Comparison of ENCODE assay signal across 28 mouse cellular contexts in the genomic region with DNA sequence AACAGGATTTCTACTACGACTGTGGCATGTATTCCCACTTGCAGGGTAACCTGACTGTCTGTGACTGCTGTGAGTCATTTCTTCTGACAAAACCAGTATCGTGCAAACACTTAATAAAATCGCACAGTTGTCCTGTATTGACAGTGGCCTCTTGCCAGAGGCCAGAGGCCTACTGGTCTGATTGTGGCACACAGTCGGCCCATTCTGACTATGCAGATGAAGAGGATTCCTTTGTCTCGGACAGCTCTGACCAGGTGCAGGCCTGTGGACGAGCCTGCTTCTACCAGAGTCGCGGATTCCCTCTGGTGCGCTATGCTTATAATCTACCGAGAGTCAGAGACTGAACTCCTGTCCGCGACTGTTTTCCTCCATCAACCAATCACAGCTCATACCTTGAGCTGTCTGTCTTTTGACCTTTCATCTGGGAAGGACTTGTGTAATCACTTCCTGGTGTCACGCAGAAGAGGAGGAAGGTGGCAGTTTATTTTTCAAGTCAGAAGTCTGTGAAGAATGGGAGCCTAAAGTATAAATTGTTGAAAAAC. TPM values are rescaled to one million over a fixed set of nuclear protein-coding genes. Genes with fewer than 3 reads are reported as not detected.
DNase-seq lines count a peak whose midpoint lies in the region; ATAC-seq and TF ChIP-seq lines count a peak whose summit lies in the region.
"Had no signal": no experiment of that assay in that cellular context is flagged by ENCODE, and none has a peak within 500 bp of the region (broad histone marks: within the 10 kb centered on the region; RNA-seq: fewer than 3 reads in every experiment).

No protein-coding gene starts in this region.

- no peaks in the 10 kb centered on the region for H3K27me3 ChIP-seq in hindbrain, embryonic 13.5 days
- H3K27me3 ChIP-seq in hindbrain, embryonic 10.5 days (ENCODE audit: insufficient read depth, poor library complexity, severe bottlenecking) = no peaks in the 10 kb centered on the region
- no peaks in the 10 kb centered on the region for H3K27me3 ChIP-seq in neural tube, embryonic 13.5 days
- no peaks in the 10 kb centered on the region for H3K27me3 ChIP-seq in hindbrain, embryonic 16.5 days (replicated peaks; ENCODE audit: control insufficient read depth, insufficient read depth, low read length)
- H3K27me3 ChIP-seq: heart, embryonic 15.5 days; kidney, embryonic 15.5 days; limb, embryonic 12.5 days; liver, embryonic 12.5 days; megakaryocyte, embryonic 14.5 days; midbrain, embryonic 13.5 days had no signal

- DNase-seq in hindbrain, embryonic 10.5 days (ENCODE audit: low spot score) = no peak
- no peak for DNase-seq in neural tube, embryonic 10.5 days (ENCODE audit: extremely low spot score, low spot score)
- peak; percentile 15 for DNase-seq in ES-E14 (ENCODE audit: low read depth, low spot score)
- DNase-seq: adrenal gland, postnatal 14 days; cerebellum, adult 11-12 months; cerebellum, adult 9-11 months; gastrocnemius, postnatal 14 days; heart, postnatal 4 days; kidney, adult 11 months; liver, postnatal 0 days; lung, postnatal 36 days; right cerebral cortex, postnatal 4 days; thymus, postnatal 14 days had no signal

- peaks cover 4% of the 10 kb centered on the region; the same call in 1 of the 2 replicates for H3K4me1 ChIP-seq in hindbrain, embryonic 13.5 days (replicated peaks)
- H3K4me1 ChIP-seq in hindbrain, embryonic 10.5 days (replicated peaks) = peaks cover 6% of the 10 kb centered on the region; the same call in 1 of the 2 replicates
- peaks cover 5% of the 10 kb centered on the region for H3K4me1 ChIP-seq in neural tube, embryonic 13.5 days (replicated peaks)
- 0 out of 4 replicates have a peak, but pooled peaks cover 0 to 2% of the 10 kb centered on the region in 2 experiments for H3K4me1 ChIP-seq in ES-E14 (ENCODE audit: control insufficient read depth in 2 of 2, insufficient read depth in 2 of 2, low read length in 2 of 2, poor library complexity in 1 of 2)
- H3K4me1 ChIP-seq in hindbrain, embryonic 16.5 days (ENCODE audit: control insufficient read depth, insufficient read depth, low read depth, low read length) = no peaks in the 10 kb centered on the region
- H3K4me1 ChIP-seq: kidney, embryonic 15.5 days had no signal

- H3K36me3 ChIP-seq in hindbrain, embryonic 13.5 days = peaks cover 27% of the 10 kb centered on the region
- peaks cover 43% of the 10 kb centered on the region for H3K36me3 ChIP-seq in hindbrain, embryonic 10.5 days
- peaks cover 22% of the 10 kb centered on the region for H3K36me3 ChIP-seq in neural tube, embryonic 13.5 days
- peaks cover 20% of the 10 kb centered on the region for H3K36me3 ChIP-seq in ES-E14 (ENCODE audit: control insufficient read depth, insufficient read depth, low read length, poor library complexity, severe bottlenecking)
- H3K36me3 ChIP-seq in hindbrain, embryonic 16.5 days (ENCODE audit: control insufficient read depth, insufficient read depth, low read length) = peaks cover 16% of the 10 kb centered on the region

- WGBS in hindbrain, embryonic 13.5 days = 84% methylated on average over 13 of the region's 13 CpGs
- 89% methylated on average over 13 of the region's 13 CpGs for WGBS in hindbrain, embryonic 10.5 days
- WGBS in neural tube, embryonic 13.5 days = 81% methylated on average over 13 of the region's 13 CpGs
- 80% methylated on average over 13 of the region's 13 CpGs for WGBS in hindbrain, embryonic 16.5 days

- no peak overlapping the region for H3K9ac ChIP-seq in hindbrain, embryonic 13.5 days
- no peak overlapping the region for H3K9ac ChIP-seq in neural tube, embryonic 13.5 days
- H3K9ac ChIP-seq in ES-E14 (ENCODE audit: insufficient read depth, low read depth, low read length, poor library complexity, severe bottlenecking) = peak overlapping the region; percentile 8; the same call in 1 of the 2 replicates
- H3K9ac ChIP-seq in hindbrain, embryonic 16.5 days (ENCODE audit: low read depth, low read length) = no peak overlapping the region
- H3K9ac ChIP-seq: heart, embryonic 15.5 days; kidney, embryonic 15.5 days; limb, embryonic 12.5 days; liver, embryonic 12.5 days; liver, postnatal 0 days; midbrain, embryonic 13.5 days had no signal

- in situ Hi-C loops in ES-E14 (cut with MboI; ENCODE audit: low sequenced_read_pairs in 2 of 2, unreplicated experiment in 2 of 2) = no loop called here

- H3K9me3 ChIP-seq in hindbrain, embryonic 13.5 days = no peaks in the 10 kb centered on the region
- no peaks in the 10 kb centered on the region for H3K9me3 ChIP-seq in hindbrain, embryonic 10.5 days
- no peaks in the 10 kb centered on the region for H3K9me3 ChIP-seq in neural tube, embryonic 13.5 days
- no peaks in the 10 kb centered on the region for H3K9me3 ChIP-seq in ES-E14 (ENCODE audit: control insufficient read depth, insufficient read depth, low read depth, low read length)
- H3K9me3 ChIP-seq in hindbrain, embryonic 16.5 days (ENCODE audit: control insufficient read depth, low read length) = no peaks in the 10 kb centered on the region
- H3K9me3 ChIP-seq: heart, embryonic 15.5 days; kidney, embryonic 15.5 days; limb, embryonic 12.5 days; liver, embryonic 12.5 days; megakaryocyte, embryonic 14.5 days; midbrain, embryonic 13.5 days had no signal

- H3K27ac ChIP-seq in hindbrain, embryonic 13.5 days = peak overlapping the region; percentile 40
- H3K27ac ChIP-seq in hindbrain, embryonic 10.5 days = no peak overlapping the region
- H3K27ac ChIP-seq in neural tube, embryonic 13.5 days (replicated peaks) = peak overlapping the region; percentile 28; the same call in 1 of the 2 replicates
- no peak overlapping the region for H3K27ac ChIP-seq in ES-E14 (ENCODE audit: insufficient read depth, low read depth, low read length, poor library complexity, severe bottlenecking)
- H3K27ac ChIP-seq in hindbrain, embryonic 16.5 days (ENCODE audit: low read depth, low read length) = no peak overlapping the region
- H3K27ac ChIP-seq: heart, embryonic 15.5 days; kidney, embryonic 15.5 days; layer of hippocampus, adult 2 months; left cerebral cortex, adult 2 months; limb, embryonic 12.5 days; liver, embryonic 12.5 days; midbrain, embryonic 13.5 days had no signal

- ATAC-seq in hindbrain, embryonic 13.5 days (ENCODE audit: low FRiP score) = no peak; the same call in 1 of the 2 replicates
- 0 out of 2 replicates have a peak, but pooled peaks have one; percentile 27 for ATAC-seq in neural tube, embryonic 13.5 days (ENCODE audit: low read depth)
- peak; percentile 50; the same call in 1 of the 2 replicates for ATAC-seq in hindbrain, embryonic 16.5 days
- ATAC-seq in megakaryocyte progenitor cell, adult 5-6 weeks (replicated peaks; ENCODE audit: poor library complexity) = no peak
- ATAC-seq in erythroblast, adult 5-6 weeks (replicated peaks; ENCODE audit: low FRiP score, poor library complexity, severe bottlenecking) = no peak
- ATAC-seq: forebrain, embryonic 14.5 days; inflammation-experienced regulatory T-cells, adult 6 months; liver, embryonic 12.5 days; liver, postnatal 0 days; midbrain, embryonic 13.5 days had no signal

- no peak overlapping the region for H3K4me2 ChIP-seq in hindbrain, embryonic 13.5 days
- H3K4me2 ChIP-seq in neural tube, embryonic 13.5 days = no peak overlapping the region
- H3K4me2 ChIP-seq in hindbrain, embryonic 16.5 days (ENCODE audit: low read length) = no peak overlapping the region
- H3K4me2 ChIP-seq: heart, embryonic 15.5 days; kidney, embryonic 15.5 days; limb, embryonic 12.5 days; liver, embryonic 12.5 days; midbrain, embryonic 13.5 days had no signal

- no peak overlapping the region for H3K4me3 ChIP-seq in hindbrain, embryonic 13.5 days
- no peak overlapping the region for H3K4me3 ChIP-seq in hindbrain, embryonic 10.5 days
- H3K4me3 ChIP-seq in neural tube, embryonic 13.5 days = no peak overlapping the region
- peak overlapping the region in 1 of 2 experiments; percentile 22; a peak in 1 of 4 replicates for H3K4me3 ChIP-seq in ES-E14 (ENCODE audit: insufficient read depth in 1 of 2, low read depth in 1 of 2, low read length in 2 of 2, poor library complexity in 1 of 2, severe bottlenecking in 1 of 2)
- H3K4me3 ChIP-seq in hindbrain, embryonic 16.5 days (ENCODE audit: low read length) = no peak overlapping the region
- H3K4me3 ChIP-seq: heart, embryonic 15.5 days; kidney, embryonic 15.5 days; layer of hippocampus, adult 2 months; left cerebral cortex, adult 2 months; limb, embryonic 12.5 days; liver, embryonic 12.5 days; megakaryocyte, embryonic 14.5 days; midbrain, embryonic 13.5 days had no signal

TF ChIP-seq in ES-E14, 5 proteins besides CTCF, POLR2A, EP300 and RAD21:
- TF ChIP-seq CHD2 (IDR thresholded peaks at IDR 0.05; ENCODE audit: low read depth, low read length) (no peak), MAFK (IDR thresholded peaks at IDR 0.05; ENCODE audit: insufficient read depth, low read depth, low read length) (no peak), ZC3H11A (IDR thresholded peaks at IDR 0.05; ENCODE audit: borderline replicate concordance, low read depth, low read length) (no peak), HCFC1 (IDR thresholded peaks at IDR 0.05; ENCODE audit: borderline replicate concordance, insufficient read depth, low read length) (no peak), ZNF384 (IDR thresholded peaks at IDR 0.05; ENCODE audit: low read depth, low read length) (no peak)

RNA-seq across cellular contexts. Expression of a gene that starts 5.4 kb away (rescaled TPM):
- polyA plus RNA-seq in hindbrain, embryonic 13.5 days (2015; fragmentation: Nextera tagmentation; extraction: Ambion mirVana) = 37.8 and 39.6 TPM in 2 replicates
- polyA plus RNA-seq in hindbrain, embryonic 10.5 days (2016; fragmentation: Nextera tagmentation; extraction: Ambion mirVana) = 41.2 and 53.1 TPM in 2 replicates
- polyA plus RNA-seq in neural tube, embryonic 13.5 days (2015; fragmentation: Nextera tagmentation; extraction: Ambion mirVana) = 34.6 and 36.1 TPM in 2 replicates
- total RNA-seq in ES-E14 (2012; rRNA removed) = 14.5 and 15.4 TPM in 2 replicates
- 26.0 and 27.7 TPM in 2 replicates for polyA plus RNA-seq in hindbrain, embryonic 16.5 days (2015; fragmentation: Nextera tagmentation; extraction: Ambion mirVana)
- total RNA-seq in megakaryocyte progenitor cell, adult 5-6 weeks (2015) = 56.3 and 65.9 TPM in 2 replicates
- 42.6 and 56.5 TPM in 2 replicates for total RNA-seq in megakaryocyte progenitor cell, adult 5-6 weeks (2017)
- total RNA-seq in erythroblast, adult 5-6 weeks (2015; ENCODE audit: low replicate concordance) = 25.3 and 42.1 TPM in 2 replicates
- 19.7 and 36.2 TPM in 2 replicates for total RNA-seq in erythroblast, adult 5-6 weeks (2017; ENCODE audit: low replicate concordance)

Comparison
In these comparisons a context has a peak if more than half of its experiments do, and no peak if none do; other contexts are left out.
1. ATAC-seq: peak in neural tube, embryonic 13.5 days (single experiment) and hindbrain, embryonic 16.5 days (single experiment); none in hindbrain, embryonic 13.5 days (single experiment), megakaryocyte progenitor cell, adult 5-6 weeks (single experiment) and erythroblast, adult 5-6 weeks (single experiment).
2. H3K27ac ChIP-seq: peak in hindbrain, embryonic 13.5 days (single experiment) and neural tube, embryonic 13.5 days (single experiment); none in hindbrain, embryonic 10.5 days (single experiment), ES-E14 (single experiment) and hindbrain, embryonic 16.5 days (single experiment).